ENCODE assay signal across 18 mouse cellular contexts in the genomic region with DNA sequence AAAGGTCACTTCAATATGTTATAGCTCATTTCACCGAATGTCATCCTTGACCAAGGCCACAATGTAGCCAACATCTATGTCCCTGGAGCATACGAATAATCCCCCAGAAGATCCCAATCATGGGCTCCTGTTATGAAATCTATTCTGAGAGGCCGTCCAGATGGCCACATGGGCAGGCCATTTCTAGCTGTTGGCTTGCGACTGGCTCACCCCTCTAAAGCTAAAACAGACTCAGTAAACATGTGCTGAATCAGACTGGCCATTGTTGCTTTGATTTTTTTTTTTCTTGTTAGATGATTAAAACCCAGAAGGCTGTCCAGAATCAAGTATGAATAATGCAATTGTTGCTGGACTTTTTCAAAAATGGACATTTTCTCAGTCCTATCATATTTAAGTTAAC.
"Had no signal": no experiment of that assay in that cellular context is flagged by ENCODE, and none has a peak within 500 bp of the region (broad histone marks: within the 10 kb centered on the region; RNA-seq: fewer than 3 reads in every experiment).

No protein-coding gene starts in this region.

- H3K27ac ChIP-seq: liver, embryonic 14.5 days; midbrain, embryonic 10.5 days; neural tube, embryonic 13.5 days; neural tube, embryonic 15.5 days had no signal

- DNase-seq: lung, adult 18-20 months; lung, embryonic 14.5 days; lung, postnatal 10 days; lung, postnatal 4 days; midbrain, embryonic 14.5 days; retina, postnatal 1 day; right cerebral cortex, adult 18-20 months; right cerebral cortex, postnatal 25 days; right cerebral cortex, postnatal 4 days; spleen, adult 18-20 months; thymus, adult 2 months; thymus, postnatal 25 days; thymus, postnatal 4 days had no signal

- H3K36me3 ChIP-seq: midbrain, embryonic 10.5 days; neural tube, embryonic 13.5 days; neural tube, embryonic 15.5 days had no signal

- H3K27me3 ChIP-seq: neural tube, embryonic 13.5 days; neural tube, embryonic 15.5 days had no signal

- H3K4me3 ChIP-seq: midbrain, embryonic 10.5 days; myocyte; neural tube, embryonic 13.5 days; neural tube, embryonic 15.5 days had no signal

- H3K4me1 ChIP-seq: midbrain, embryonic 10.5 days; neural tube, embryonic 13.5 days; neural tube, embryonic 15.5 days had no signal
